Mouse (Mus musculus) neural tube, embryonic 12.5 days (tissue): Measurements from ENCODE around the gene Igfals. TPM values are rescaled to one million over a fixed set of nuclear protein-coding genes. Genes with fewer than 3 reads are reported as not detected.

Source experiments
- polyA plus RNA-seq: library from polyadenylated mRNA; unstranded; fragments of >200 nt; fragmentation: Nextera tagmentation; extraction: Ambion mirVana; gene quantifications from 2 replicates; pipeline ENCODE4 v1.2.1, GENCODE M21; 2016

Igfals gene
- polyA plus RNA-seq, 1 experiment from 2014 or later: 0.28 TPM

Other genes with a start within 250 kb of the Igfals start
- gene Tsc2, start 233.4 kb upstream of the Igfals start, polyA plus RNA-seq: 66.5 and 75.0 TPM in 2 replicates
- gene Nthl1, start 233.3 kb upstream of the Igfals start, polyA plus RNA-seq: 10.5 and 12.4 TPM in 2 replicates
- gene Slc9a3r2, start 215.7 kb upstream of the Igfals start, polyA plus RNA-seq: 36.9 and 37.7 TPM in 2 replicates
- not detected in 2 replicates for gene Npw, start 207.5 kb upstream of the Igfals start, polyA plus RNA-seq
- gene Zfp598, start 196.3 kb upstream of the Igfals start, polyA plus RNA-seq: 24.1 and 27.2 TPM in 2 replicates
- gene Syngr3, start 176.0 kb upstream of the Igfals start, polyA plus RNA-seq: 42.3 and 43.3 TPM in 2 replicates
- 40.2 and 41.9 TPM in 2 replicates for gene Gfer, start 169.8 kb upstream of the Igfals start, polyA plus RNA-seq
- gene Noxo1, start 169.8 kb upstream of the Igfals start, polyA plus RNA-seq: 2.4 and 3.0 TPM in 2 replicates
- gene Tbl3, start 158.3 kb upstream of the Igfals start, polyA plus RNA-seq: 91.5 and 95.3 TPM in 2 replicates
- gene Rnf151, start 147.9 kb upstream of the Igfals start, polyA plus RNA-seq: not detected in 2 replicates
- 826 and 871 TPM in 2 replicates for gene Rps2, start 147.9 kb upstream of the Igfals start, polyA plus RNA-seq
- 230 and 240 TPM in 2 replicates for gene Ndufb10, start 141.5 kb upstream of the Igfals start, polyA plus RNA-seq
- gene Rpl3l, start 138.2 kb upstream of the Igfals start, polyA plus RNA-seq: not detected in 2 replicates
- 23.3 and 24.8 TPM in 2 replicates for gene Msrb1, start 129.4 kb upstream of the Igfals start, polyA plus RNA-seq
- gene Hs3st6, start 113.0 kb upstream of the Igfals start, polyA plus RNA-seq: 0.62 and 0.69 TPM in 2 replicates
- not detected in 2 replicates for gene Meiob, start 61.7 kb upstream of the Igfals start, polyA plus RNA-seq
- gene Hagh, start 25.9 kb upstream of the Igfals start, polyA plus RNA-seq: 37.5 and 40.0 TPM in 2 replicates
- gene Fahd1, start 15.6 kb upstream of the Igfals start, polyA plus RNA-seq: 18.2 and 18.7 TPM in 2 replicates
- 75.4 and 75.9 TPM in 2 replicates for gene Nubp2, start 20.4 kb downstream of the Igfals start, polyA plus RNA-seq
- gene Spsb3, start 20.6 kb downstream of the Igfals start, polyA plus RNA-seq: 53.1 and 57.7 TPM in 2 replicates
- gene Eme2, start 29.1 kb downstream of the Igfals start, polyA plus RNA-seq: 41.6 and 44.5 TPM in 2 replicates
- gene Mrps34, start 29.1 kb downstream of the Igfals start, polyA plus RNA-seq: 89.9 and 98.4 TPM in 2 replicates
- 49.7 and 55.1 TPM in 2 replicates for gene Nme3, start 30.5 kb downstream of the Igfals start, polyA plus RNA-seq
- gene Mapk8ip3, start 71.0 kb downstream of the Igfals start, polyA plus RNA-seq: 78.9 and 82.1 TPM in 2 replicates
- 183 TPM in 2 replicates for gene Jpt2, start 94.7 kb downstream of the Igfals start, polyA plus RNA-seq
- 12.0 and 13.1 TPM in 2 replicates for gene Cramp1l, start 149.8 kb downstream of the Igfals start, polyA plus RNA-seq
- gene Ift140, start 150.1 kb downstream of the Igfals start, polyA plus RNA-seq: 23.0 and 29.4 TPM in 2 replicates
- gene Tmem204, start 217.6 kb downstream of the Igfals start, polyA plus RNA-seq: 11.1 and 11.7 TPM in 2 replicates
- 43.3 and 50.9 TPM in 2 replicates for gene Telo2, start 250.0 kb downstream of the Igfals start, polyA plus RNA-seq